Mouse (Mus musculus) heart, embryonic 14.5 days (tissue): ENCODE data around the gene Hyal2. TPM values are rescaled to one million over a fixed set of nuclear protein-coding genes. Genes with fewer than 3 reads are reported as not detected.

Source experiments
- ATAC-seq: fragments of 200-750 bp; cut with Nextera tagmentation; 2 replicates; pipeline ENCODE4 v1.8.0; 2017; ENCODE audit warnings: low read depth, moderate TSS enrichment; ENCODE audit not compliant: insufficient number of reproducible peaks, insufficient read depth, low FRiP score
- H3K27ac ChIP-seq, 2 experiments: fragments of 200-500 bp in 1 of 2; fragments of 300-500 bp in 1 of 2; sonication (generic) in 1 of 2; replicated peaks in 1 of 2; 2 replicates each; pipeline ENCODE4 v1.5.1; 2012 to 2014; ENCODE audit warnings: low read depth in 2 of 2, low read length in 2 of 2, control low read depth in 1 of 2, mild to moderate bottlenecking in 1 of 2, mixed read lengths in 1 of 2; ENCODE audit not compliant: control insufficient read depth in 1 of 2, insufficient read depth in 1 of 2
- H3K27me3 ChIP-seq: fragments of 300-500 bp; sonication (generic); 2 replicates; pipeline ENCODE4 v1.6.1; 2014; ENCODE audit warnings: mild to moderate bottlenecking, low read length, control low read depth; ENCODE audit not compliant: control insufficient read depth, insufficient read depth
- H3K36me3 ChIP-seq: fragments of 300-500 bp; sonication (generic); 2 replicates; pipeline ENCODE4 v1.6.1; 2014; ENCODE audit warnings: mild to moderate bottlenecking, control low read depth, low read length, mixed read lengths; ENCODE audit not compliant: control insufficient read depth, insufficient read depth
- H3K4me1 ChIP-seq, 2 experiments: fragments of 200-500 bp in 1 of 2; fragments of 300-500 bp in 1 of 2; sonication (generic) in 1 of 2; 2 replicates each; pipeline ENCODE4 v1.6.1; 2012 to 2014; ENCODE audit warnings: low read length in 2 of 2, control low read depth in 1 of 2, mixed read lengths in 1 of 2; ENCODE audit not compliant: control insufficient read depth in 2 of 2, insufficient read depth in 2 of 2
- H3K4me2 ChIP-seq: fragments of 300-500 bp; sonication (generic); 2 replicates; pipeline ENCODE4 v1.6.1; 2014; ENCODE audit warnings: mild to moderate bottlenecking, low read length
- H3K4me3 ChIP-seq, 2 experiments: fragments of 200-500 bp in 1 of 2; fragments of 300-500 bp in 1 of 2; sonication (generic) in 1 of 2; 2 replicates each; pipeline ENCODE4 v1.5.1; 2012 to 2014; ENCODE audit warnings: low read length in 2 of 2, mild to moderate bottlenecking in 2 of 2, control low read depth in 1 of 2, low read depth in 1 of 2, moderate library complexity in 1 of 2; ENCODE audit not compliant: control insufficient read depth in 1 of 2, insufficient read depth in 1 of 2
- H3K9ac ChIP-seq: fragments of 300-500 bp; sonication (generic); 2 replicates; pipeline ENCODE4 v1.6.1; 2014; ENCODE audit warnings: mild to moderate bottlenecking, low read length
- H3K9me3 ChIP-seq: fragments of 300-500 bp; sonication (generic); 2 replicates; pipeline ENCODE4 v1.6.1; 2016; ENCODE audit warnings: low read length, control low read depth; ENCODE audit not compliant: control insufficient read depth
- WGBS: fragments of 180-500 bp; shearing (Covaris S2); extraction: QIAGEN DNeasy Blood & Tissue Kit; methylation state at CpG from one replicate; pipeline ENCODE4 v1.1.7; 2014; 5-methylcytosine and 5-hydroxymethylcytosine counted together
- polyA plus RNA-seq: library from polyadenylated mRNA; unstranded; fragments of >200 nt; fragmentation: Nextera tagmentation; extraction: Ambion mirVana; gene quantifications from 2 replicates; pipeline ENCODE4 v1.2.1, GENCODE M21; 2014

The Hyal2 gene
- polyA plus RNA-seq, 1 experiment from 2014 or later, result 103 TPM

- Histone ChIP-seq H3K4me3 (no peak overlapping the region), H3K4me1 (peaks cover 36 to 61% of the 10 kb centered on the region in 2 experiments), H3K27me3 (no peaks in the 10 kb centered on the region), H3K36me3 (peaks cover 87% of the 10 kb centered on the region), H3K9me3 (no peaks in the 10 kb centered on the region), H3K4me2 (peak overlapping the region; percentile 47), H3K9ac (peak overlapping the region; percentile 53), H3K27ac (peak overlapping the region; percentile 94 to 97)
- WGBS, result 15% methylated on average over 13 of the region's 13 CpGs
- ATAC-seq, result no peak
Measured at GRCm38 (mm10) chr9:107619546-107619879, 51.8 kb downstream of the Hyal2 start.

GRCm38 (mm10) chr9:107620954-107621353 lies 53.2 kb downstream of the Hyal2 start:
- Histone ChIP-seq H3K9ac (0 out of 2 replicates have a peak overlapping the region, but pooled peaks have one; percentile 12), H3K9me3 (no peaks in the 10 kb centered on the region), H3K4me2 (no peak overlapping the region), H3K36me3 (peaks cover 85% of the 10 kb centered on the region), H3K27ac (peak overlapping the region; percentile 26 to 94; a peak in 3 of 4 replicates), H3K4me1 (peaks cover 39 to 58% of the 10 kb centered on the region in 2 experiments), H3K4me3 (no peak overlapping the region), H3K27me3 (no peaks in the 10 kb centered on the region)
- ATAC-seq, result no peak

Other genes with a start within 250 kb of the Hyal2 start
- 13.6 and 14.2 TPM in 2 replicates for gene Hemk1, start 229.6 kb upstream of the Hyal2 start, polyA plus RNA-seq
- 0.51 and 1.1 TPM in 2 replicates for gene 6430571L13Rik, start 227.3 kb upstream of the Hyal2 start, polyA plus RNA-seq
- 3.0 and 5.6 TPM in 2 replicates for gene Cacna2d2, start 168.3 kb upstream of the Hyal2 start, polyA plus RNA-seq
- 38.6 and 39.7 TPM in 2 replicates for gene Tmem115, start 34.0 kb upstream of the Hyal2 start, polyA plus RNA-seq
- 17.6 and 22.8 TPM in 2 replicates for gene Cyb561d2, start 25.8 kb upstream of the Hyal2 start, polyA plus RNA-seq
- 28.4 and 31.6 TPM in 2 replicates for gene Nprl2, start 25.7 kb upstream of the Hyal2 start, polyA plus RNA-seq
- 0.27 TPM in 1 of 2 replicates, not detected in the other for gene Zmynd10, start 20.6 kb upstream of the Hyal2 start, polyA plus RNA-seq
- 42.5 and 47.7 TPM in 2 replicates for gene Rassf1, start 16.4 kb upstream of the Hyal2 start, polyA plus RNA-seq
- 49.0 and 53.0 TPM in 2 replicates for gene Tusc2, start 4.7 kb upstream of the Hyal2 start, polyA plus RNA-seq
- 4.4 and 4.6 TPM in 2 replicates for gene Hyal1, start 9.0 kb downstream of the Hyal2 start, polyA plus RNA-seq
- gene Naa80, start 10.9 kb downstream of the Hyal2 start, polyA plus RNA-seq, result 10.0 and 14.9 TPM in 2 replicates
- 0.46 and 0.53 TPM in 2 replicates for gene Hyal3, start 12.9 kb downstream of the Hyal2 start, polyA plus RNA-seq
- gene Ifrd2, start 19.7 kb downstream of the Hyal2 start, polyA plus RNA-seq, result 44.6 and 45.7 TPM in 2 replicates
- 6.5 and 7.2 TPM in 2 replicates for gene Sema3b, start 41.3 kb downstream of the Hyal2 start, polyA plus RNA-seq
- 379 and 410 TPM in 2 replicates for gene Gnai2, start 67.4 kb downstream of the Hyal2 start, polyA plus RNA-seq
- 2.7 TPM in 2 replicates for gene Slc38a3, start 101.6 kb downstream of the Hyal2 start, polyA plus RNA-seq
- gene Gnat1, start 111.8 kb downstream of the Hyal2 start, polyA plus RNA-seq, result 0.63 and 1.7 TPM in 2 replicates
- gene Sema3f, start 142.5 kb downstream of the Hyal2 start, polyA plus RNA-seq, result 4.6 and 6.2 TPM in 2 replicates
- gene Rbm5, start 203.1 kb downstream of the Hyal2 start, polyA plus RNA-seq, result 116 and 118 TPM in 2 replicates